Mouse (Mus musculus) G1E (cell line): Measurements from ENCODE around the gene Cav2. TPM values are rescaled to one million over a fixed set of nuclear protein-coding genes. Genes with fewer than 3 reads are reported as not detected.

Source experiments
- ATAC-seq: 2 replicates; pipeline ENCODE4 v1.8.0; 2016; ENCODE audit warnings: mild to moderate bottlenecking; ENCODE audit not compliant: insufficient number of reproducible peaks, poor library complexity, low FRiP score, severe bottlenecking; ENCODE audit errors: extremely low read depth
- DNase-seq: peaks from one replicate; pipeline ENCODE4 v3.0.0; 2012; ENCODE audit warnings: low spot score
- H3K27me3 ChIP-seq: 2 replicates; pipeline ENCODE4 v1.6.1; 2012; ENCODE audit warnings: mild to moderate bottlenecking, low read length, inconsistent platforms; ENCODE audit not compliant: insufficient read depth
- H3K36me3 ChIP-seq: replicated peaks from 2 replicates; pipeline ENCODE3; 2012; ENCODE audit warnings: mild to moderate bottlenecking, inconsistent platforms
- H3K4me1 ChIP-seq: 2 replicates; pipeline ENCODE4 v1.6.1; 2012; ENCODE audit warnings: low read depth, low read length, inconsistent platforms, mixed read lengths; ENCODE audit not compliant: insufficient read depth
- H3K4me3 ChIP-seq: 2 replicates; pipeline ENCODE4 v1.5.1; 2012; ENCODE audit warnings: low read depth, mild to moderate bottlenecking, inconsistent platforms, low read length, moderate library complexity, mixed read lengths
- H3K9me3 ChIP-seq: replicated peaks from 2 replicates; pipeline ENCODE4 v1.6.1; 2012; ENCODE audit warnings: inconsistent platforms
- CTCF ChIP-seq: IDR thresholded peaks from 2 replicates; pipeline ENCODE4 v1.5.1; 2012; ENCODE audit warnings: low read depth, low read length, inconsistent platforms, mixed read lengths
- GATA1 ChIP-seq: IDR thresholded peaks from 2 replicates; pipeline ENCODE4 v1.6.1; 2012; ENCODE audit warnings: borderline replicate concordance, low read length, inconsistent platforms, mixed read lengths
- GATA2 ChIP-seq: IDR thresholded peaks from 2 replicates; pipeline ENCODE4 v1.6.1; 2012; ENCODE audit warnings: low read depth, low read length, inconsistent platforms, borderline replicate concordance
- POLR2AphosphoS5 ChIP-seq: IDR thresholded peaks from 2 replicates; pipeline ENCODE4 v1.6.1; 2012; ENCODE audit warnings: low read depth, low read length, inconsistent platforms; ENCODE audit not compliant: insufficient replicate concordance
- TAL1 ChIP-seq: conservative IDR thresholded peaks from 2 replicates; pipeline ENCODE4 v1.6.1; 2012; ENCODE audit warnings: low read depth, low read length, inconsistent platforms, mixed read lengths
- polyA plus RNA-seq: library from polyadenylated mRNA; stranded (reverse); fragments of >175 nt; gene quantifications from 2 replicates; pipeline ENCODE4 v1.2.3, GENCODE M21; 2012
- total RNA-seq, 2 experiments: library from RNA; stranded (forward) in 1 of 2; stranded (reverse) in 1 of 2; fragments of 200-1000 nt in 1 of 2; fragments of >200 nt in 1 of 2; fragmentation: Nextera tagmentation in 1 of 2; gene quantifications; 2 replicates each; pipeline ENCODE4 v1.2.3; 2014 to 2017

Gene Cav2
- total and polyA plus RNA-seq, 3 experiments = 0.11 TPM; not detected in 2

GRCm38 (mm10) chr6:17317167-17317524 lies 36.2 kb downstream of the Cav2 start:
- Histone ChIP-seq H3K4me1 (no peaks in the 10 kb centered on the region), H3K4me3 (no peak overlapping the region), H3K36me3 (no peaks in the 10 kb centered on the region), H3K27me3 (no peaks in the 10 kb centered on the region), H3K9me3 (no peaks in the 10 kb centered on the region)
- TF ChIP-seq GATA1 (no peak), CTCF (no peak), GATA2 (no peak), POLR2AphosphoS5 (no peak), TAL1 (no peak)
- no peak for DNase-seq
- ATAC-seq = no peak

GRCm38 (mm10) chr6:17317944-17318343 lies 37.0 kb downstream of the Cav2 start:
- DNase-seq (no peak), ATAC-seq (no peak)
- TF ChIP-seq CTCF (no peak), POLR2AphosphoS5 (no peak), GATA2 (no peak), GATA1 (no peak), TAL1 (no peak)
- Histone ChIP-seq H3K36me3 (no peaks in the 10 kb centered on the region), H3K27me3 (no peaks in the 10 kb centered on the region), H3K4me1 (no peaks in the 10 kb centered on the region), H3K9me3 (no peaks in the 10 kb centered on the region), H3K4me3 (no peak overlapping the region)

- Histone ChIP-seq H3K4me1 (no peaks in the 10 kb centered on the region), H3K27me3 (no peaks in the 10 kb centered on the region), H3K36me3 (no peaks in the 10 kb centered on the region), H3K4me3 (no peak overlapping the region), H3K9me3 (no peaks in the 10 kb centered on the region)
- DNase-seq = no peak
- no peak for TF ChIP-seq TAL1
- TF ChIP-seq CTCF = no peak
- no peak for TF ChIP-seq GATA2
- ATAC-seq = no peak
Observed at GRCm38 (mm10) chr6:17321976-17322375, 41.0 kb downstream of the Cav2 start.

GRCm38 (mm10) chr6:17327216-17327615 lies 46.2 kb downstream of the Cav2 start:
- ATAC-seq (no peak), DNase-seq (no peak)
- no peaks in the 10 kb centered on the region for H3K4me1 ChIP-seq
- no peaks in the 10 kb centered on the region for H3K36me3 ChIP-seq
- no peaks in the 10 kb centered on the region for H3K27me3 ChIP-seq
- H3K9me3 ChIP-seq = no peaks in the 10 kb centered on the region
- TF ChIP-seq GATA2 (no peak), GATA1 (no peak), TAL1 (no peak), CTCF (no peak), POLR2AphosphoS5 (no peak)
- H3K4me3 ChIP-seq = no peak overlapping the region

- no peak for ATAC-seq
- Histone ChIP-seq H3K27me3 (no peaks in the 10 kb centered on the region), H3K36me3 (no peaks in the 10 kb centered on the region), H3K4me1 (no peaks in the 10 kb centered on the region), H3K4me3 (no peak overlapping the region), H3K9me3 (no peaks in the 10 kb centered on the region)
- DNase-seq = no peak
- TF ChIP-seq GATA1 (no peak), TAL1 (no peak), POLR2AphosphoS5 (no peak), GATA2 (no peak), CTCF (no peak)
Observed at GRCm38 (mm10) chr6:17329801-17330200, 48.8 kb downstream of the Cav2 start.

GRCm38 (mm10) chr6:17337724-17338123 lies 56.7 kb downstream of the Cav2 start:
- Histone ChIP-seq H3K4me1 (no peaks in the 10 kb centered on the region), H3K4me3 (no peak overlapping the region), H3K27me3 (peaks cover 4% of the 10 kb centered on the region; the same call in 1 of the 2 replicates), H3K9me3 (no peaks in the 10 kb centered on the region), H3K36me3 (no peaks in the 10 kb centered on the region)
- DNase-seq (no peak), ATAC-seq (no peak)
- TF ChIP-seq GATA1 (no peak), CTCF (no peak), TAL1 (no peak), GATA2 (no peak), POLR2AphosphoS5 (no peak)

Other genes with a start within 250 kb of the Cav2 start
- not detected in 2 replicates for gene Tes, start 216.0 kb upstream of the Cav2 start, total RNA-seq (2014; fragmentation: Nextera tagmentation)
- gene Tes, start 216.0 kb upstream of the Cav2 start, total RNA-seq (2017) = 0.06 and 0.22 TPM in 2 replicates
- gene Tes, start 216.0 kb upstream of the Cav2 start, polyA plus RNA-seq = not detected in 2 replicates
- not detected in 2 replicates for gene Cav1, start 25.1 kb downstream of the Cav2 start, total RNA-seq (2014; fragmentation: Nextera tagmentation)
- 0.12 TPM in 1 of 2 replicates, not detected in the other for gene Cav1, start 25.1 kb downstream of the Cav2 start, total RNA-seq (2017)
- gene Cav1, start 25.1 kb downstream of the Cav2 start, polyA plus RNA-seq = 0.23 TPM in 1 of 2 replicates, not detected in the other
- gene Met, start 182.6 kb downstream of the Cav2 start, total RNA-seq (2014; fragmentation: Nextera tagmentation) = not detected in 2 replicates
- gene Met, start 182.6 kb downstream of the Cav2 start, total RNA-seq (2017) = 0.12 and 0.49 TPM in 2 replicates
- gene Met, start 182.6 kb downstream of the Cav2 start, polyA plus RNA-seq = not detected in 2 replicates